Mouse (Mus musculus): ENCODE measurements at regions not wholly inside any gene's neighbourhood (a gene's known extent, or its start where the extent isn't known, plus 50 kb on each side); places are given as distances from the start of the nearest gene placed in this dataset.
A peak's percentile ranks its signal among the peaks of the same experiment; 100 is the strongest.
"Not testable (repeated sequence)": the region's sequence is repeated elsewhere in the genome, so short reads cannot be mapped to it uniquely, and the experiment has no call there.

DNA sequence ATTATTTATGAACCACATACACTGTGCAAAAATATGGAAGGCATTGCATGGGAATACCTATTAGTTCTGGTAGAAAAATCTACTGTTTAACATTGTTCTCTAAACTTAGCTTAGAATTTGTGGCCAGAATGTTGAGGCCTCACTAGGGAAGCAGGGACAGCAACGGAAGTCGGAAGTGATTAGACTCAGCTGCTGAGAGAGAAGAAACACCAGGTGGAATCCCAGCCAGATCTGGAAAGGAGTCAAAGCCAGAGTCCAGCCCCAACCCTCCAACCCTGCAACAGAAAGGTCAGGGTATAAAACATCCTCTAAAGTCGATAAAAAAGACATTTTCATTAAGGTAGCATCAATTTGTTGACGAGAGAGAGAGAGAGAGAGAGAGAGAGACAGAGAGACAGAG lies 258.9 kb downstream of the Pou4f1 start:
- no peak for DNase-seq (ENCODE audit: low read depth, low spot score)

DNA sequence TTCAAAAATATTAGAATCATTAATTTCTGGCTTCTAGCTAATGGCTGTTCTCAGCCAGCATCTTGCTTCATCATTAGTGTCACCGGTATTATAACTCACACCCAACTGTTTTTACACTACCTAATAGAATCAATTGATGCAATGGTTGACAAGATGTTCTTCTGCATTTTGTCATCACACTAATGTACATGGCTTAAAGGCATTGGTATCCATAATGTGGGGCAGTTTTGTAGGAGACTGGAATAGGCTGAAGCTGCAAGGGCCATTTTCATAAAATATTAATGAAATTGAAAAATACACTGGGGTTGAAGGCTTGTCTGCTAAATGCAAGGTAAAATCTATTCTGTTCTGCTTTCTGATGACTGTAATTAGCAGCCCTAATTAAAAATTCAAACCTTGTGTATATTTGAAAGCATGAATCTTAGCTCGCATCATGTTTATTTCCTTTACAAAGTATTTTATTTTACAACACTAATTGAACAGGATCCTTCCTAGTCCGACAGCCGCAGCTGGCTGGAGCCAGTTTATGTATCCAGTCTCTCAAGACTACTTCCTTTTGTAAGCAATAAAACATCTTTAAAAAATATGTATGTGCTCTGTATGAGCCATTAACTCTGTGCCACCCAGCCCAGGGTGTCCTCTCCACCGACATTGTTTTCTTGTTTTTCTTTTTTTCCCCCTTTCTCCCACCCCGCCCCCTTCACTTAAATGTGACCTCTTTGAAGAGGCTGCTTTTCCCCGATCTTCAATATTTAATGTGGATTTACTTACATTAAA lies 259.6 kb downstream of the Pou4f1 start:
- no peak for DNase-seq (ENCODE audit: low read depth, low spot score)

DNA sequence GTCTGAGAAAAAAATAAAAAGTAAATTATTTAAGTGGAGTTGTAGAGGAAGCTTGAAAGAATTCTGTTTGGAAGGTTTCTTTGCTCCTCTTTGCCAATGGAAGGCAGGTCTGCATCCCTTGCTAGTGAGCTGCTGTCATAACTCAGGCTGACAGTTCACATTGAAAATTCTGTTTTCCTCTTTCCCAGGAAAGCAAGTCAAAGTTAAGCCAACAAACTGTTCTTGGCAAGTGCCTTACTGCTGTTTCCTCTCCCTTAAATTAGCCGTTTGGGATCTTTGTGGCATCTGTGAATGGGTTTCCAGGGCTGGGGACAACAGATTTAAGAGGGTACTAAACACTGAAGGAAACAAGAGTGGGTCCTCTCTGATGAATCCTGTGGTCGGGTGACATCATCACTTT lies 261.2 kb downstream of the Pou4f1 start:
- DNase-seq (ENCODE audit: low read depth, low spot score), result no peak

DNA sequence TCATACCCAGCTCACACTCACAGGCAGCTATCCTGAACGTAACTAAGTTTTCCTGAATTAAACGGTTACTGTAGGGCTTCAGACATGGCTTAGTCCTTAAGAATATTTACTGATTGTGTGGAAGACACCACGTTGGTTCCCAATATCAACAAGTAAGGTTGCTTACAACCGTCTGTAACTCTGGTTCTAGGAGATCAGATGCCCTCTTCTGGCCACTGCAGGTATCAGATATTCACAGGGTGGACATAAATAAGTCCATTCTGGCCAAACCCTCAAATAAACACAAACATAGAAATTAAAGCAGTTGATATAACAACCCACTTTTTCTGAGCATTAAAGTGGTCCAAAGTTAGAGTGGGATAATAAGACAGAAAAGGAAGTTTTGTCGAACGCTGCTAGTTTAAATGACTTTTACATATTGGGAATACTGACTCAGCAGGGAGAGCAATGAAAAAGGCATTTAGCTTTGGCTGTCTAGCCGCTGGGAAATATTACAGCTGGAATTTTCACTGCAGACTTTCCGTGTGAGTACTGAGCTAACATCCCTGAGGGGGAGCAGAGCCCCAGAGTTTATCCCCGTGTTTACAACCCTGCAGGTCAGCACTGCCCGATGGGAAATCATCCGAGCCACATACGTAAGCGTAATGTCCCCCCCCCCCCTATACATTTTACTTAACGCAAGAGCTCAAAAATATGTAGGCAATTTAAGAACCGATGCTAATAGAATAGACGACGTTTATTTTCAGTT lies 264.4 kb downstream of the Pou4f1 start:
- DNase-seq (ENCODE audit: low read depth, low spot score), result no peak

DNA sequence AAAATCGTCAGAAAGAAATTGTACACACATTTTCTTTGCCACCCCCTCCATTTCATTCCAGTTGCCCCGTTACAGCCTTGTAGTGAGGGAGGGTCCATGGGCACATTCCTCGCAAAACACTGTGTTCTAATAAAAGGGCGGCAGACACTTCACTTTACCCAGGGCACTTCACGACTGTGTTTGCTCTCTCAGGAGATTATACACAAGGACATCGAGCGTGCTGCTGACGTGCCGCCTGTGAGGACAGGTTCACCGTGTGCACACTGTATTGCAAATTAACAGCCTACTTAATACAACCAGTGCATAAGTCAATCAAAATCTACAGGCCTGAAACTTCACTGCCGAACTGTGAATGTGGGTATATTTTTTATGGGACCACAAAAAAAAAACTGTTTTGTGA lies 274.6 kb downstream of the Pou4f1 start:
- DNase-seq (ENCODE audit: low read depth, low spot score), result no peak

DNA sequence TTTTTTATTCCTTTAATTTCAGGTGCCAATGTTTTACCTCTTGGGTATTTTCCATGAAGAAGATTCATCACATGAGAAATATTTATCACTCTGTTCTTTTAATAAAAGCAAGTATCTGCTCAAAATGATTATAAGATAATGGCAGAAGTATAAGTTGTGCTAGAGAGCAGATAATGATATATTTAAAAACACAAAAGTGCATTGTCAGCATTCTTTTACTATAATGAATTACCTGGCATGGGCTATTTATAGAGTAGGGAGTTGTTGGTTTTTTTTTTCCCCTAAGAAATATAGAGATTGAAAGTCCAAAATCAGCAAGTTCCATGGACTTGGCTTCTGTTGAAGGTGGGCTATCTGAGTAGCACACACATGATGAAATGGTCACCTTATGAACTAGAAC lies 292.7 kb downstream of the Pou4f1 start:
- no peak for DNase-seq (ENCODE audit: low read depth, low spot score)

DNA sequence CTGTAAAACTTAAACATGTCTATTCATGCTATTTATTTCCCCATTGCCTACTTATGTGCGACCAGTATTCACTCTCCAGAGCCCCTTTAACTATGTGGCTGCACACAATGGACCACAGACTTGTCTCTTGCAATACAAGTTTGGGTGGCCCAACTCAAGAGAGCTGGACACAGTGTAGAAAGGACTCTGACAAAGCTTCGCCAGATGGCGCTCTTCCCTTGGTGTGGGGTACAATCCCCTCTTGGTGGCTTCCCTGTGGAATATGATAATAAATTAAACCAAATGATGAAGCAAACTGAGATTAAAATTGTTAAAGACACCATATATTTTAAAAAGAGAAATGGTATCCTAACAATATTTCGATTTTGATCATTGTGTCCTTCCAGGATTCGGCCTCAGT lies 302.6 kb upstream of the Ednrb start:
- DNase-seq (ENCODE audit: low read depth, low spot score), result no peak

DNA sequence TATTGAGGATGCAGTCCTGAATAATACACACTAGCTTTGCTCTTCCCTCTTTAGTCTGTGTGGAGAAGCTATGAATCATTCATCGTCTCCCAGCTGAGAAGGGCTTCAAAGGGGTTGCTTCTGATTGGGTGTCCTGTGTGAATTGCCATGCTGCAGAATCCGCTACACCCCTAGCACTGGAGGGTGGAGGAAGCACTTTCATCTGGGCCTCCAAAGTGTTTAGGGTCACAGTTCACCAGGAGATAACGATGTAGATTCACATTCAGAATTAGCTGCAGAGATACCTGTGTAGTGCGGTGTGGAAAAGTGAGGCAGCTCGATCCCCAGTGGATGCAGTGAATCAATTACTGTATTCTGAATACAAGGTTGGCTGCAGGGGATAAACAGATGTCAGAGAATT lies 301.2 kb upstream of the Ednrb start:
- no peak for DNase-seq (ENCODE audit: low read depth, low spot score)

DNA sequence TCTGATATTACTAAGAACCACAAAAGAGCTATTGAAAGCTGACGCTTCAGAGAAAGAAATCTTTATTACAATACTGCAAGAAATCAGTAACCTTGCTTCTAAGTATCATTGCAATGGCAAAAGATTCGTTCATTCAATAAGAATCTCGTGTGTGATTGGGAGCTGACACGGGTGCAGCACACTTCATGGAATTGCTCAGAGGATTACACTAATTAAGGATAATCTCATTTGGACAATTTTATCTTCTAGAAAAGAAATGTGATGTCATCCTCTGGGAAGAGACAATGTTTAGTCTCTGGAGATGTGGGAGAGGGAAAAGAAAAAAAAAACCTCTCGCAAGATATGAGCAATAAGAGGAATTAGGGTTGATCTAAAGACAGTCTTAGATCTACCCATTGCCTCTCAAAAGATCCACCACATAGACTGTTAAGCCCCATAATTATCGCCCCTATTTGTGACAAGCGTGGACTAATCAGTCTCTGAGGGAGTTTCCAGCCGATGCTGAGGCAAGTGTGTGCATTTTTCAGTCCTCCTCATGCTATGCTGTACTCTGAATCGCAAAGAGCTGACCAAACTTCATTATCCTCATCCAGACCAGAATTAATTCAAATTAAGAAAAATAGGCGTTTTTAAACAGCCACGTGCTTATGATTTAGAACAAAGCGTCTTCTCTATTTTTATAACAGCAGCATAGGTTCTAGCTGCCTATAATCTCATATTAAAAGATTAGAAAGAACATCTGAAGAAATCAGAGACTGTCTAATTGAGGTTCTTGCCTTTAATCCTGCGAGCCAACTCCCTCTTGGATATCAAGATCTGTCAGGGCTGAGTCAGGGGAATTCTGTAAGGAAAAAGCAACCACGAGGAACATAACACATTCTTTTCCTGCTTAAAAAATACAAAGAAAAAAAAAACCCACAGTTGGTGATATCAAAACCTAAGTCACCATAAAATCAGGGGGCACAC lies 271.1 kb upstream of the Ednrb start:
- no peak for DNase-seq (ENCODE audit: low read depth, low spot score)

DNA sequence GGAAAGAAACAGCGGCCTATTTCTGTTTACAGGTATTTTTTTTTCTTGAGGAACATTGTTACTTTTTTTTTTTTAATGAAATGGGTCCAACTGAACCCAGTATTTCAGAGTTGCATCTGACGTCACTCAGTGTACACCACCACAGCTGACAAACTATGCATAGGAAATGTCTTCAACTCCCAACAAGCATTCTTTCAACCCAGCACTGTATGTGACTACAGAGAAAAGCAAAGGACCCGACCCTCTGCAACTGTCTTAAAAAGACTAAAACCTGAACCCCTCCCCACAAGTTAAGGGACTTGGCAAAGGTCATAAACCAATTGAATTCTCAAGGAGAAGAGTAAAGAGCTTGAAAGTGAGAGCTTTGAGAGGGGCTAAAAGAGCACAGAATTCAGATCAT lies 270.0 kb upstream of the Ednrb start:
- DNase-seq (ENCODE audit: low read depth, low spot score), result no peak

DNA sequence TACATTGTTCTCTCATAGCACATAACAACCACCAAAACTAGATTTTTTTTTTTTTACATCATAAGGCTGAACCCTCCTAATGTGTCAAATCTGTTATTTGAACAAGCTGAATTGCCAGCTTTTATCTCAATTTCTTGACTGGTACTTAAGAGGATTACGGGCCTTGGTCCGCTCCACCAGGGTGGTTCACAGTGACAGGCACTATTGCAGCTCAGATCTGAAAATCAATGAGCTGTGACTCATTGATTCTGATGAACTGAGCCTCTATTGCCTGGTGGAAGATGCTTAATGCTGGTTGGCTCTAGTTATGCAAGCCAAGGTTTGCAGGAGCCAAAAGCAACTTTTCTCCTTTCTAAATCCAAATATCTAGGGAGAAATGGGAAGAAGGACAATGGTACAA lies 269.2 kb upstream of the Ednrb start:
- DNase-seq (ENCODE audit: low read depth, low spot score), result no peak

DNA sequence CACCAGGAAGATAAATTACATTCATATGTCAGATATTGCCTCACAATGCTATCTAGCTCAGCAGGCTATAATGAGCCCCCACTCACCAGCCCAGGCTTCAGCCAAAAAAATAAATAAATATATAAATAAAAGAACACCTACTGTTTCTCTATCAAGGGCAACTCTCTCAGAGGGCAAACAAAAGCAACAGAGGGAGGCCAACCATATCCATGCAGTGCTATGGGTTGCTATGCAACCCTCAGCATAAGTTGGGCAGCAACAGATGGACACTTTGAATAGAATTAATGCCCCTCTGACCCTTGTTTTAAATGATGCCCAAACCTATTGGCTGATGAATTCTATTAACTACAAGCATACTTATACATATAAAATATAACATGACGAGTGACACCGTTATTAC lies 242.2 kb upstream of the Ednrb start:
- DNase-seq (ENCODE audit: low read depth, low spot score), result no peak

DNA sequence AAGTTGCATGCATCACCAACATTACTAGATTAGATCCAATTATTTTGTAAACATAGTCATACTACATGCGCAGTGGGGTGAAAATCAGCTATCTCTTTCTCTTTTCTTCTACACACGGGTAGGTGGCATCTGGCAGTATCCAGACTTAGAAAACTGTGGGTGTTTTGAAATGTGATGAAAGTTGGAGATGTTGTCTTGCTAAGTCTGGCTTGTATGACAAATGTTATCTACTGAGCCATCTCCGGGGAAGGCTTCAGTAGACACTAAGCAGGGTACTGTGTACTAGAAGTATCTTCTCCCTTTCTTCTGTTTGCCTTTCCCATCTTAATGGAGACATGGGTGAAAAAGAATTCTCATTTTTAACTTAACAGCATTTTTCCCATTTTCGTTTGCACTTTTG lies 220.0 kb upstream of the Ednrb start:
- DNase-seq (ENCODE audit: low read depth, low spot score), result not testable (repeated sequence)

DNA sequence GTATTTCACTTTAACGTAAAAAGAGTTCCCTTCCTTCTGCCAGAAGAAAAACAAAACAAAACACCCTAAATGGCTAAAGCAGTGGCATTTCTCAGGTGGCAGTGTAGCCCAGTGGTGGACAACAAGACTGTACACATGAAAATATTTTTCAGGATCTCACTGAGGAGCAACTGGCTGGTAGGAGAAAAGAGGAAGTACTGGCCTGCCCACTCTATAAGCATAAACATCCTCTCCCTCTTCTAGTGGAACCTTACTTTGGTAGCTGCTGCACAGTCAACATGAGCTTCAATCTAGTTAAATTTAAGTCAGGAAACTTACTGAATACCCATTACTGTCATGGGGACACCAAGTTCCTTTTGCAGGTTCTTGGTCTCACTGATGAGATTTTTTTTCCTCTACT lies 209.5 kb upstream of the Ednrb start:
- DNase-seq (ENCODE audit: low read depth, low spot score), result no peak

DNA sequence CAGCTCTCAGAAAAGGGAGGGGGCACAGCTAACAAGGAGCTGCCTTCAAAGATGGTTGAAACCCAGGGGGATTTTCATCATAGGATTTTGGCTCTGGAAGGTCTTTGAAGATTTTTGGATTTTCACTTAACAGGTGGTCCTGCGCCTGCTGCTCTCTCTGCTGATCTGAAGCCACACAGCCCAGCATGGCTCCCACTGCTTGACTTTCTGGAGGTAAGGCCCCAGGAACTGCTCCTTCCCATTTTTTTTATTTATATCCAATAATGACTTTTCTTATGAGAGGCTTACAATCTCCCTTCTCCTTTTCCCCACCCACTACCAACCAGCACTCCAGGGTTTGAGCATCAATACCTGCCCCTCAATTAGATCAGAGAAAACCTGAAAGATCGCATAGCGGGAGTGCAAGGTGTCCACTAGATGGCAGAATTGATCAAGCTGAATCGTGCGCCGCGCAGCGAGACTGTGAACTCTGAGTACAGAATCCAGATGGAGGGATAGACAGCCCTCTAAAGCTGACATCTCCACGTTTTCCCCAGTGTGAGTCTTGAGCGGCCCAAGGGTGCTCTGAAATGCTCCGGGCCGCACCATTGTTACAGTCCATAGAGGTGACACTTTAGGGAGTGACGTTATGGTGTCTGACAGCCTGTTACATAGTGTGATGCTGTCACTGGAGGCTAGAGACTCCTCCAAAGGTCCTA lies 194.6 kb upstream of the Ednrb start:
- DNase-seq (ENCODE audit: low read depth, low spot score), result peak; percentile 45

DNA sequence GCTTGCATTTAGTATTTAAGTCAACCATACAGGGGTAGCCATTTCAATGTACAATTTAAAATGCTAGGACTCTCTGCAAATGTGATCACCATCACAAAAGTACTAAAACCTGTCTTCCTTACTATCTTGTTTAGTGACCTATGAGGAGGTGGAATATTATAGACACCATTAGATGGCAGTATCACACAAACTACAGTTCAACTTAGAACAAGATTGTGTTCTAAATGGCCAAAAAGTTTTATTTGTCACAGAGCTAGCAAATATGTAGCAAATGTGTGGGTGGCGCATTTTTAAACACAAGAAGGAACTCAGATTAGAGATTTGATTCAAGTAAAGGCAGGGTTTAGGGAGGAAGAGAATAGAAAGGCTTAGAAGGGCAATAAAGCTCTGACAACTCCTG lies 189.4 kb upstream of the Ednrb start:
- no peak for DNase-seq (ENCODE audit: low read depth, low spot score)

DNA sequence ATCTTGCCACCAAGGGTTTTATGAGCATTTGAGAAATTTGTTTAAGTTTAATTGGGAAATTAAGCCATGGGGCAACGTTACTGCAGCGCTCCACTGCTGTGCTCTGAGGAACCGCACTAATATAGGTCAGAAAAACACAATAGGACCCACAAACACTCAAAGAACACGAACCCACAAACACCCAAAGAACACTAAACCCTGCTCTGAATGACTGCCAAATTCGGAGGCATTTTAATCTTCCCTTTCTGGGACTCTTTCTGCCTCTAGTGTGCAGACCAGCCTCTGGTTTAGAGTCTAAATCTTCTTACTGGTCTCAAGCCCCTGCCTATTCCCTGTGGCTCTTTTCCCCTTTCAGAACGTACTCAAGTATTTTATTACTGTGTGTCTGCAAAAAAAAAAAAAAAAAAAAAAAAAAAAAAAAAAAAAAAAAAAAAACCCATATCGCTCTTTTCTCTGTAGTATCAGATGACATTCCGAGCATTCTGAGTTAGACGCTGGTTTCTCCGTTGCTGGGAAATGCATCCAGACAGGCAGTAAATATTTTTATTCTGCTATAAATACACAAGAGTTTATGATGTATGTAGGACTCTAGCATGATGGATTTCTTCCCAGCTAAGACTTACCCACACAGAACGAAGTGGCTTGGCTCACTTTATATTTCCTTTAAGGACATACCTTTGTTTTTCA lies 186.7 kb upstream of the Ednrb start:
- no peak for DNase-seq (ENCODE audit: low read depth, low spot score)

DNA sequence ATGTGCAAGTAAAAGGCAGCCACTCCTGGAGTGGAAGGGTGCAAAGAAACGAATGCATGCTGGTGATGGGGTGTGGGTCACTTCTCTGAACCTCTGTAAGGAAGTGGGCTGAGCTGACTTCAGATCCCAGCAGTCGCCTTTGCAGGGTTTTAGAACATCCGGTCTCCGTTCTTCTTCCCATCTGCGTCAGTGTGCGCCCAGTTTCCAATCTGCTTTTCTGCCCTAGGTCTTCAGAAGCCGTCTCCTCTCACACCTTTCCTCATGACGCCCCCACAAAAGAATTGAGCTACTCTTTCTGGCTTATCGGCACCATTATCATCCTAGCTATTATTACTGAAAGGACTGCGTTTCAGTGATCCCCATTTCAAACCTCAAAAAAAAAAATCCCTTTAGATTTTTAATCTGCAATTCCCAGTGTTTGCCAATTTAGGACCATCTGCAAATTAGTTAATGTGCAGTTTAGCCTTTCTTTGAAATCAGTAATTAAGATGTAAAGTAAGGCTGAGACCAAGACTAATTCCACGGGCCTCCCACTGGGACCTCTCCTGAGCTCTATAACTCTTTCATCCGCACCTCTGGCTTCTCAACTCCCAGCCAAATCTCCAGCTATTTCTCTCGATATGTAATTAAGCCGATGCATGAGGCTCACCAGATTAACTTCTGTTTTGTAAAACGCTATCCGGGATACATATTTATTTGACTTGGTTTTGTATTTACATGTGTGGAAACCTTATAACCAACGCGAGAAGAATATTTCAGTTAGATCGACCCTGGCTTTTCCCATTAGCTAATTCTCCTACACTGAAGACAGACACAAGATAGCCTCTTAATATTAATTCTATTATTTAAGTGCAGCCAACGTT lies 185.7 kb upstream of the Ednrb start:
- DNase-seq (ENCODE audit: low read depth, low spot score), result no peak

DNA sequence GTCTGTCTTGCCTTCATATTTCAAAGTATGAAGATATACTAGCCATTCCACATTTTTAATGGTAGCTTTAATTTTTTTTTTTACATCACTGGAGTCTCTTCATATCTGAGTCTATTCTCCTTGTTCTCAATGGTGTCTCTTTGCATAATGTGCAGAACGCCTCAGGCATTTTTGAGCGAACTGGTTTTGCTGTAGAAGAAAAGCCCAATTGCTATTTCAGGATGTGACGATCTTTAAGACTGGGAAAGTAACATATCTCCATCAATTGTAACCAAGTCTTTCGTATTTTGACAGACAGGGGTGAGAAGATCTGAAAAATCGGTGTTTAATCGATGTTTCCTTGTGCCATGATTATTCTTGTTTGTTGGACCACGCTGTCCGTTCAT lies 183.7 kb upstream of the Ednrb start:
- no peak for DNase-seq (ENCODE audit: low read depth, low spot score)
